Mouse (Mus musculus): ENCODE measurements around the gene Mrpl23. TPM values are rescaled to one million over a fixed set of nuclear protein-coding genes. Genes with fewer than 3 reads are reported as not detected.

The Mrpl23 gene
- polyA plus RNA-seq, 1 experiment = 15.2 TPM

DNA sequence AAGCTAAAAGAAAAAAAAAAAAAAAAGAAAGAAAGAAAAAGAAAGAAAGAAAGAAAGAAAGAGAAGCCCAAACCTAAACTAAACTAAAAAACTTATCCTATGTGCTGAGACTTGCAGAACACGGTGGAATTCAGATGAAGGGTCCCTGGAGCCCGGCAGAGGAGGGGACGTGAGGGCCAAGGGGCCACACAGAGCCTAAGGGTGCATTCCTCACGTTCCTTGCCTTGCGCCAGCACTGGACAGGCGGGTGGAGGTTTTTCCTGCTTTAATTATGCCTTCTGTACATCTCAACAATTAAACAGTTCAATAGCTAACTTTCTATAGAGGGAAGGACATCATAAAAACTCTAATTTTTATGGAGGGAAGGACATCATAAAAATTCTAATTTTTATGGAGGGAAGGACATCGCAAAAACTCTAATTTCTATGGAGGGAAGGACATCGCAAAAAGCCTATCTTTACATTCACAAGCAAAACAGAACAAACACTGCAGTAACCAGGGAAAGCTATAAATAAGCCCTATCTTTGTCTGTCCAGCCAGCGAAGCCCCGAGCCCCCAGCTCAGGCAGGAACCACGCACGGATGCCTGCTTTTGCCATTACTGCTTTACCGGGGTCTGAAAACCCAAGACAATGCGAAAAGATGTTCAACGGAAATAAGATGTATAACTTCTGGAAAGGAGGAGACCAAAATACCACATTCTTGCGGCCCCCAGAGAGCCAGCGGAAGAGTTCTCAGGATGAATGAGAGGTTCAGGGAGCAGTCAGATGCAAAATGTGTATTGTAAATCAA lies 9.1 kb upstream of the Mrpl23 start:
- Histone ChIP-seq H3K9ac (ENCODE audit: low read depth, poor library complexity, severe bottlenecking) (no peak overlapping the region), H3K27me3 (ENCODE audit: control insufficient read depth, insufficient read depth, low read length, poor library complexity, severe bottlenecking) (no peaks in the 10 kb centered on the region), H3K36me3 (ENCODE audit: control insufficient read depth, insufficient read depth, low read length, poor library complexity, severe bottlenecking) (no peaks in the 10 kb centered on the region), H3K9me3 (replicated peaks; ENCODE audit: control insufficient read depth, insufficient read depth, low read length, poor library complexity, severe bottlenecking) (no peaks in the 10 kb centered on the region), H3K27ac (ENCODE audit: insufficient read depth, low read length) (no peak overlapping the region), H3K4me3 (ENCODE audit: low read depth, low read length) (no peak overlapping the region), H3K4me1 (ENCODE audit: control insufficient read depth, insufficient read depth, low read length) (no peaks in the 10 kb centered on the region)
- TF ChIP-seq EP300 (IDR thresholded peaks at IDR 0.05; ENCODE audit: insufficient read depth, low read depth, low read length) (peak; percentile 58; the same call in 1 of the 2 replicates), POLR2A (IDR thresholded peaks at IDR 0.05; ENCODE audit: insufficient read depth, low read length) (no peak)

DNA sequence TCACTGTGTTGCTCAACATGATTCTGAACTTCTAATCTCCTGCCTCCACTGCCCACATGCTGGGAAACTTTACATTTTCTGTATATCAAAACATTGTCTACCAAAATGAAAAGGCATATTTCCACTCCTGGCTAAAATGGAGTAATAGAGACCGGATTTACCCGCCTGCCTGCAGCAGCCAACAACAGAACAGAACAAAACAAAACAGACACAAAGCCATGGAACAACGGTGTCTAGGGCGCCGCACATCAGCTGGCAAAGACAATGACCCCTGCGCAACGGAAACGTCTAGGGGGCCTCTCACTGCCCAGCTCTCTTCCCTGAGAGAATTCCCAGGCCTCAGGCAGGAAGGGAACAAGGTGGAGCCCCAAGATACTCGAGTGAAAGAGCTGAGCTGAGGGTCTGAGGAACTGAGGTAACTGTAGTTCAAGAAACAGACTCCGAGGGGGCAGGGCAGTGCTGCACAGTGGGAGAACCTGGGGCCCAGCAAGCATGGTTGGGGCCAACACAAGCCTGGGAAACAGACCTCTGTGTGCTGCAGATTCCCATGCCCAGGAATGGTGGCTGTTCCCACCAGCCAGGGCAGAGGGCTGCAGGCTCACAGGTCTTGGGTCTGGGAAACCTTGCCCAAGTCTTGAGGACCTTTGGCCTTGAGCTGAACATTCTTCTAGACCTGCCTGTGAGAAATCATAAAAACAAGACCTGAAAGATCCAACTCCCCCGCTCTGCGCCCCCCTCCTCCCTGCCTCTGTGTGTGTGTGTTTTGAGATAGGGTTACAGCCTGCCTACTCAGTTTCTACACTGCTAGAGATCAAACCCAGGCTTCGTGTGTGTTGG lies 6.9 kb upstream of the Mrpl23 start:
- Histone ChIP-seq H3K4me3 (ENCODE audit: low read depth, low read length) (no peak overlapping the region), H3K9ac (ENCODE audit: low read depth, poor library complexity, severe bottlenecking) (no peak overlapping the region), H3K27me3 (ENCODE audit: control insufficient read depth, insufficient read depth, low read length, poor library complexity, severe bottlenecking) (no peaks in the 10 kb centered on the region), H3K4me1 (ENCODE audit: control insufficient read depth, insufficient read depth, low read length) (no peaks in the 10 kb centered on the region), H3K9me3 (replicated peaks; ENCODE audit: control insufficient read depth, insufficient read depth, low read length, poor library complexity, severe bottlenecking) (no peaks in the 10 kb centered on the region), H3K27ac (ENCODE audit: insufficient read depth, low read length) (no peak overlapping the region), H3K36me3 (ENCODE audit: control insufficient read depth, insufficient read depth, low read length, poor library complexity, severe bottlenecking) (no peaks in the 10 kb centered on the region)
- no peak for TF ChIP-seq EP300 (IDR thresholded peaks at IDR 0.05; ENCODE audit: insufficient read depth, low read depth, low read length)
- no peak for TF ChIP-seq CTCF (IDR thresholded peaks at IDR 0.05; ENCODE audit: low read depth, low read length)
- no peak for TF ChIP-seq POLR2A (IDR thresholded peaks at IDR 0.05; ENCODE audit: insufficient read depth, low read length)

DNA sequence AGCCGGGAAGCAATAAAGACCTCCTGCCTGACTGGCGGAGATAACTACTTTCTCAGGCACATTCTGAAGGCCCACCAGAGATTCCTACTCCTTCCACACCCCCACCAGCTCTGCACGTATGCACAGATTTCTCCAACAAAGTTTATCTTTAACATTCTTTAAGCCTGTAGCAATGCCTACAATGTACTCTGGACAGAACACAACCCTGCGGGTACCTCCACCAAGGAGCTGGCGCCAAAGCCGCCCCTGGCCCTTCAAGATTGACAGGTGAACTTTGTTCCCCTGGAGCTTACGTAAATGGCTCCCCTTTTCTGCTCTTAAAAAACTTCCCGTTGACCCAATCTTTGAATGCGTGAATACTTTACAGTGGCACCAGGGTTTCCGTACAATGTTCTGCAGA lies 3.1 kb upstream of the Mrpl23 start:
- no peak overlapping the region for H3K9ac ChIP-seq (ENCODE audit: low read depth, poor library complexity, severe bottlenecking)
- no peak overlapping the region for H3K27ac ChIP-seq (ENCODE audit: insufficient read depth, low read length)
- H3K4me1 ChIP-seq (ENCODE audit: control insufficient read depth, insufficient read depth, low read length) = peaks cover 3% of the 10 kb centered on the region

DNA sequence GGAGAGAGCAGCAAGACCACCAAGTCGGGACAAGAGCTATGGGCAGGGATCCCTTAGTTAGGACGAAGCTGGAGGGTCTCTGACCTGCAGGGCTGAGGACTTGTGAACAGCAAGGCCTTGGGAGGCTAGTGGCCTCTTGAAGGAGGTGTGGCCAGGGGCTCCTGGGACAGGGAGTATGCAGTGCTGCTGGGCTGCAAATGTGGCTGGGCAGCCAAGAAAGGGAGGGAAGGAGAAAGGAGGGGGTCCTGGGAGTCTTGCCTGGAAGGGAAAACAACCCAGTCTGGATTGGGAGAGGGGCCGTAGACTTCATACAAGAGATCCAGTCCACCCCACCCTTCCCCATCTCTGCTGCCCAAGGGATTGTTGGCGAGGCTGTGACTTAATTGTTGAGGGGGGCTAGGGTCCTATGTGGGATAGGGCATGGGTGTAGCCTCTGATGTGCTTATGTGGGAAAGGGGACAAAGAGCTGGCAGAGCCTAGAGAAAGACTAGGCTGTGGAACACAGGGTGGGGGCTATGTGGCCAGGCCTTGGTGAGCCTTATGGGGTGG lies 439 bp upstream of the Mrpl23 start:
- Histone ChIP-seq H3K27ac (ENCODE audit: insufficient read depth, low read length) (no peak overlapping the region), H3K9ac (ENCODE audit: low read depth, poor library complexity, severe bottlenecking) (no peak overlapping the region), H3K36me3 (ENCODE audit: control insufficient read depth, insufficient read depth, low read length, poor library complexity, severe bottlenecking) (no peaks in the 10 kb centered on the region), H3K4me1 (ENCODE audit: control insufficient read depth, insufficient read depth, low read length) (peaks cover 7% of the 10 kb centered on the region), H3K9me3 (replicated peaks; ENCODE audit: control insufficient read depth, insufficient read depth, low read length, poor library complexity, severe bottlenecking) (no peaks in the 10 kb centered on the region), H3K4me3 (ENCODE audit: low read depth, low read length) (no peak overlapping the region), H3K27me3 (ENCODE audit: control insufficient read depth, insufficient read depth, low read length, poor library complexity, severe bottlenecking) (no peaks in the 10 kb centered on the region)
- TF ChIP-seq EP300 (IDR thresholded peaks at IDR 0.05; ENCODE audit: insufficient read depth, low read depth, low read length) (no peak), CTCF (IDR thresholded peaks at IDR 0.05; ENCODE audit: low read depth, low read length) (no peak), POLR2A (IDR thresholded peaks at IDR 0.05; ENCODE audit: insufficient read depth, low read length) (no peak)

More for the DNA sequence above, 3.1 kb upstream of the Mrpl23 start:
- Histone ChIP-seq H3K36me3 (ENCODE audit: control insufficient read depth, insufficient read depth, low read length, poor library complexity, severe bottlenecking) (no peaks in the 10 kb centered on the region), H3K27me3 (ENCODE audit: control insufficient read depth, insufficient read depth, low read length, poor library complexity, severe bottlenecking) (no peaks in the 10 kb centered on the region), H3K4me3 (ENCODE audit: low read depth, low read length) (no peak overlapping the region), H3K9me3 (replicated peaks; ENCODE audit: control insufficient read depth, insufficient read depth, low read length, poor library complexity, severe bottlenecking) (no peaks in the 10 kb centered on the region)
- TF ChIP-seq EP300 (IDR thresholded peaks at IDR 0.05; ENCODE audit: insufficient read depth, low read depth, low read length) (no peak), POLR2A (IDR thresholded peaks at IDR 0.05; ENCODE audit: insufficient read depth, low read length) (no peak), CTCF (IDR thresholded peaks at IDR 0.05; ENCODE audit: low read depth, low read length) (no peak)

DNA sequence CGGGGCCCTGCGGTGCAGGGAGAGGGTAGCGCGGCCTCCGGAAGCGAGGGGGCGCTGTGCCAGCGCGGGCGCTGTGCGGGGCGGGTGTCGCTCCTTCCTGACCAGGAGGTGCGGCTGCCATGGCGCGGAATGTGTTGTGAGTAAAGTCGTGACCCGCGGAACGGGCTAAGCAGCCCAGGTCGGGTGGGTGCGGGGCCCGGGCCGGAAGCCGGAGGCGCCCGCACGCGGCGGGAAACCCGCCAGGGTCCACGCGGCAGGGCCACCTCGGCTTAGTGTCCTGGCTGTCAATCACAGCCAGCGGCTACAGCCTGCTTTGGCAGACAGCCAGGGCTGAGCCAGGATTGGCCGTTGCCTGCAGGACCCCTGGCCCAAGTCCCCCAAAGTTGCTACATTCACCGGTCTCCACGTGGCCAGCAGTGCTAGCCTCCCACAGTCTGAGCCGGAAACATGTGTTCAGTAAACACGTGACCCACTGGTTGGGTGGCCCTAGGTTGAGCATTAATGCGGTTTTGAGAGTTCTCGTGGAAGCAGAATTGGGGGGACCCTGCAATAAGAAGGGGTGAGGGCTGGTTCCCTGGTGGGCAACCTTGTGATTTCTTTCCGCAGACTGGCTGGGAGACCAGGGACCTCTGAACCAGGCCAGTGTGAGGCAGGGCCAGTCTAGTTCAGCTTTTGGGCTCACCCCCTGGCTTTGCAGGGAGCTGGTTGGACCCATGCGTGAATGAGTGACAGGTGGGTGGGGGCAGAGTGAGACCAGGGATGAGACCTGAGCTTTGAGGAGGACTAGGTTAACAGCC lies 771 bp downstream of the Mrpl23 start:
- Histone ChIP-seq H3K4me1 (ENCODE audit: control insufficient read depth, insufficient read depth, low read length) (peaks cover 7% of the 10 kb centered on the region), H3K9me3 (replicated peaks; ENCODE audit: control insufficient read depth, insufficient read depth, low read length, poor library complexity, severe bottlenecking) (no peaks in the 10 kb centered on the region), H3K36me3 (ENCODE audit: control insufficient read depth, insufficient read depth, low read length, poor library complexity, severe bottlenecking) (no peaks in the 10 kb centered on the region), H3K27me3 (ENCODE audit: control insufficient read depth, insufficient read depth, low read length, poor library complexity, severe bottlenecking) (no peaks in the 10 kb centered on the region), H3K27ac (ENCODE audit: insufficient read depth, low read length) (no peak overlapping the region), H3K4me3 (ENCODE audit: low read depth, low read length) (peak overlapping the region; percentile 77), H3K9ac (ENCODE audit: low read depth, poor library complexity, severe bottlenecking) (peak overlapping the region; percentile 47)
- TF ChIP-seq EP300 (IDR thresholded peaks at IDR 0.05; ENCODE audit: insufficient read depth, low read depth, low read length) = 0 out of 2 replicates have a peak, but pooled peaks have one; percentile 20
- TF ChIP-seq POLR2A (IDR thresholded peaks at IDR 0.05; ENCODE audit: insufficient read depth, low read length) = no peak
- TF ChIP-seq CTCF (IDR thresholded peaks at IDR 0.05; ENCODE audit: low read depth, low read length) = peak; percentile 61
